ENCODE assay signal across 8 mouse cellular contexts in the genomic region with DNA sequence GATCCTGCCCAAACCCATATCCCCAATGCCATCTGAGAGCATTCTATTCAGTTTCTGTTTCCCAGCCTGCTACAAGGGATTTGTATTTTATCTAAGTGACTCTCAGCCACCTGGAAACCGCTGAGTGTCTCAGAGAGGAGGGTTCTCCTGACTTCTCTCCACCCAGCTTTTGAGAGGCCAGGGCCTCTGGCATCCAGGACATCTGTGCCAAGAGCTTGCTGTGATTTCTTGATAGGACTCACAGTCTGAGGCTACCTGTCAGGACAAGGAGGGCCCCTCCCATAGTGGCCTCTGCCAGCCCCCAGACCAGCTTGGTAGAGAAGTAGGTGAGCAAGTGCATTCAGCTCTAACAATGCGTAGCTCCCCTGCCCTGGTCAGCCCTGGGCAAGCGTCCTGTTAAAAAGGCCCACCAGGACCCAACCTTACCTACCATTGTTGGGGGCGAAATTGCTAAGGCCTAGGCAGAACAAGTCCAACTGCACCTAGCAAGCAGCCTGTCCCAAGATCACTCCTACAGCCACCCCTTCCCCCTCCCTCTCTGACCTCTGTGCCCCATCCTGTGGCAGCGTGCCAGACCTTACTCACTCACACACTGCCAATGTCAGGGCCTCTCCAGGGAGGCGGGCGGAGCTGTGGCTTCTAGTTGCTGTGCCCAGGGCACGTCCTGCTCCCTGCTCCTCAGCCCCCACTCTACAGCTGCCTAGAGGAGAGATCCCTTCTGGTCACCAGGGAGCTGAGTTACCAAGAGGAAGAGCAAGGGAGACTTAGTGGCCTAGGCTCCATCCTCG. TPM values are rescaled to one million over a fixed set of nuclear protein-coding genes. Genes with fewer than 3 reads are reported as not detected.
A peak's percentile ranks its signal among the peaks of the same experiment; 100 is the strongest.
DNase-seq lines count a peak whose midpoint lies in the region; ATAC-seq and TF ChIP-seq lines count a peak whose summit lies in the region.

No protein-coding gene starts in this region.

- peaks cover 30% of the 10 kb centered on the region; the same call in 1 of the 2 replicates for H3K27me3 ChIP-seq in hindbrain, embryonic 13.5 days
- H3K27me3 ChIP-seq in hindbrain, postnatal 0 days (ENCODE audit: insufficient read depth, low read length), result no peaks in the 10 kb centered on the region
- H3K27me3 ChIP-seq in heart, embryonic 11.5 days (ENCODE audit: control insufficient read depth, insufficient read depth, low read length), result 0 out of 2 replicates have a peak, but pooled peaks cover 15% of the 10 kb centered on the region
- H3K27me3 ChIP-seq in myocyte (ENCODE audit: control insufficient read depth, insufficient read depth, insufficient read length), result no peaks in the 10 kb centered on the region

- H3K27ac ChIP-seq in hindbrain, embryonic 13.5 days, result peak overlapping the region; percentile 62
- H3K27ac ChIP-seq in hindbrain, postnatal 0 days, result no peak overlapping the region
- no peak overlapping the region for H3K27ac ChIP-seq in heart, embryonic 11.5 days (ENCODE audit: low read depth, low read length)

- ATAC-seq in hindbrain, embryonic 13.5 days (ENCODE audit: low FRiP score), result no peak; the same call in 1 of the 2 replicates
- ATAC-seq in hindbrain, postnatal 0 days, result no peak
- ATAC-seq in heart, embryonic 11.5 days (replicated peaks; ENCODE audit: insufficient number of reproducible peaks, low FRiP score, low TSS enrichment), result 0 out of 2 replicates have a peak, but pooled peaks have one; percentile 57

- peak overlapping the region; percentile 51 for H3K9ac ChIP-seq in hindbrain, embryonic 13.5 days
- H3K9ac ChIP-seq in hindbrain, postnatal 0 days (replicated peaks; ENCODE audit: low read length), result no peak overlapping the region
- peak overlapping the region; percentile 28; the same call in 1 of the 2 replicates for H3K9ac ChIP-seq in heart, embryonic 11.5 days (ENCODE audit: low read depth, low read length)

- H3K4me2 ChIP-seq in hindbrain, embryonic 13.5 days, result no peak overlapping the region
- H3K4me2 ChIP-seq in hindbrain, postnatal 0 days (ENCODE audit: low read depth, low read length), result no peak overlapping the region
- H3K4me2 ChIP-seq in heart, embryonic 11.5 days, result peak overlapping the region; percentile 19
- peak overlapping the region; percentile 82 for H3K4me2 ChIP-seq in myocyte (ENCODE audit: low read depth)

- H3K4me1 ChIP-seq in hindbrain, embryonic 13.5 days (replicated peaks), result peaks cover 58% of the 10 kb centered on the region
- peaks cover 17% of the 10 kb centered on the region for H3K4me1 ChIP-seq in hindbrain, postnatal 0 days (ENCODE audit: insufficient read depth, low read length)
- H3K4me1 ChIP-seq in heart, embryonic 11.5 days (ENCODE audit: control insufficient read depth, insufficient read depth, low read length), result peaks cover 41% of the 10 kb centered on the region

- H3K4me3 ChIP-seq in hindbrain, embryonic 13.5 days, result no peak overlapping the region
- H3K4me3 ChIP-seq in hindbrain, postnatal 0 days (ENCODE audit: low read length), result no peak overlapping the region
- no peak overlapping the region for H3K4me3 ChIP-seq in heart, embryonic 11.5 days (ENCODE audit: low read depth, low read length)
- H3K4me3 ChIP-seq in myocyte, result peak overlapping the region; percentile 1

- no peak overlapping the region for H3ac ChIP-seq in myocyte (ENCODE audit: control insufficient read depth, insufficient read length)

- H3K79me2 ChIP-seq in myocyte (ENCODE audit: control insufficient read depth, insufficient read depth), result no peaks in the 10 kb centered on the region

- H3K36me3 ChIP-seq in hindbrain, embryonic 13.5 days, result no peaks in the 10 kb centered on the region
- no peaks in the 10 kb centered on the region for H3K36me3 ChIP-seq in hindbrain, postnatal 0 days (ENCODE audit: insufficient read depth, low read length)
- no peaks in the 10 kb centered on the region for H3K36me3 ChIP-seq in heart, embryonic 11.5 days (ENCODE audit: control insufficient read depth, insufficient read depth, low read length)
- H3K36me3 ChIP-seq in myocyte (ENCODE audit: control insufficient read depth, insufficient read depth), result no peaks in the 10 kb centered on the region

- H3K9me3 ChIP-seq in hindbrain, embryonic 13.5 days, result no peaks in the 10 kb centered on the region
- H3K9me3 ChIP-seq in hindbrain, postnatal 0 days (ENCODE audit: low read length), result no peaks in the 10 kb centered on the region
- H3K9me3 ChIP-seq in heart, embryonic 11.5 days (replicated peaks; ENCODE audit: control insufficient read depth, low read length), result no peaks in the 10 kb centered on the region; the same call in 1 of the 2 replicates

- TF ChIP-seq CTCF in hindbrain, postnatal 0 days (IDR thresholded peaks at IDR 0.05; ENCODE audit: low read depth), result no peak

- DNase-seq in hindbrain, postnatal 0 days (ENCODE audit: low spot score), result no peak
- DNase-seq in brain, adult 2 months (ENCODE audit: low read depth, low spot score), result peak; percentile 48
- DNase-seq in kidney, postnatal 25 days, result peak; percentile 94 to 97
- peak; percentile 79 for DNase-seq in urinary bladder, postnatal 25 days (ENCODE audit: low spot score)
- DNase-seq in right cerebral cortex, adult 18-20 months, result no peak

- 61% methylated on average over 9 of the region's 9 CpGs for WGBS in hindbrain, embryonic 13.5 days
- 50% methylated on average over 9 of the region's 9 CpGs for WGBS in hindbrain, postnatal 0 days
- WGBS in heart, embryonic 11.5 days (ENCODE audit: insufficient replicate concordance), result 50% methylated on average over 9 of the region's 9 CpGs

- no peak for TF ChIP-seq POLR2A in myocyte (IDR thresholded peaks at IDR 0.05; ENCODE audit: insufficient read length, low read depth)

TF ChIP-seq in myocyte, 11 proteins besides CTCF, POLR2A, EP300 and RAD21:
- TF ChIP-seq CEBPB (IDR thresholded peaks at IDR 0.05; ENCODE audit: insufficient read depth, poor library complexity, severe bottlenecking), result no peak
- TF ChIP-seq MYOG (IDR thresholded peaks at IDR 0.05; ENCODE audit: control insufficient read depth in 1 of 3, insufficient read depth in 1 of 3, insufficient read length in 2 of 3, low read depth in 2 of 3), result peak in 1 of 3 experiments; percentile 61
- peak in 1 of 3 experiments; percentile 60 for TF ChIP-seq MYOD1 (IDR thresholded peaks at IDR 0.05; ENCODE audit: control insufficient read depth in 1 of 3, insufficient read length in 2 of 3, low read depth in 2 of 3)

RNA-seq across cellular contexts. Expression of gene Cbx4, which starts 41.9 kb away (rescaled TPM):
- polyA plus RNA-seq in hindbrain, embryonic 13.5 days (2015; fragmentation: Nextera tagmentation; extraction: Ambion mirVana), result 14.1 and 15.8 TPM in 2 replicates
- total RNA-seq in hindbrain, postnatal 0 days (2014; rRNA removed), result 33.6 and 41.3 TPM in 2 replicates
- 22.4 and 23.7 TPM in 2 replicates for polyA plus RNA-seq in hindbrain, postnatal 0 days (2015; fragmentation: Nextera tagmentation; extraction: Ambion mirVana)
- 6.3 and 7.7 TPM in 2 replicates for polyA plus RNA-seq in heart, embryonic 11.5 days (2014; fragmentation: Nextera tagmentation; extraction: Ambion mirVana)
- 29.9 TPM for polyA plus RNA-seq in myocyte (2012; fragmentation: generic; extraction: Trizol)

Comparison
In these comparisons a context has a peak if more than half of its experiments do, and no peak if none do; other contexts are left out.
1. H3K4me2 ChIP-seq: peak in heart, embryonic 11.5 days (single experiment) and myocyte (single experiment); none in hindbrain, embryonic 13.5 days (single experiment) and hindbrain, postnatal 0 days (single experiment).
2. DNase-seq: peak in brain, adult 2 months (single experiment), kidney, postnatal 25 days (2 of 2) and urinary bladder, postnatal 25 days (single experiment); none in hindbrain, postnatal 0 days (single experiment) and right cerebral cortex, adult 18-20 months (single experiment).